Mouse (Mus musculus): ENCODE data around the gene A930004D18Rik.

A930004D18Rik gene

GRCm38 (mm10) chr2:18037491-18037890 is at the start of gene A930004D18Rik:
Gene A930004D18Rik (minus strand): TSS chr2:18037737.
- no peak for DNase-seq (ENCODE audit: low spot score)

GRCm38 (mm10) chr2:18080182-18080860 is 42.8 kb upstream of the A930004D18Rik start:
- DNase-seq (ENCODE audit: low spot score): no peak

- no peak for DNase-seq (ENCODE audit: low spot score)
Observed at GRCm38 (mm10) chr2:18071947-18072346, 34.4 kb upstream of the A930004D18Rik start.

GRCm38 (mm10) chr2:18068071-18068796 is 30.7 kb upstream of the A930004D18Rik start:
- DNase-seq (ENCODE audit: low spot score): no peak

- no peak for DNase-seq (ENCODE audit: low spot score)
Observed at GRCm38 (mm10) chr2:18066436-18066835, 28.9 kb upstream of the A930004D18Rik start.

- no peak for DNase-seq (ENCODE audit: low spot score)
Observed at GRCm38 (mm10) chr2:18065708-18066030, 28.1 kb upstream of the A930004D18Rik start.

GRCm38 (mm10) chr2:18064941-18065707 is 27.6 kb upstream of the A930004D18Rik start:
- DNase-seq (ENCODE audit: low spot score): peak; percentile 79

- DNase-seq (ENCODE audit: low spot score): peak; percentile 90
Observed at GRCm38 (mm10) chr2:18064356-18064858, 26.9 kb upstream of the A930004D18Rik start.

- peak; percentile 53 for DNase-seq (ENCODE audit: low spot score)
Observed at GRCm38 (mm10) chr2:18063763-18064251, 26.3 kb upstream of the A930004D18Rik start.

- DNase-seq (ENCODE audit: low spot score): no peak
Observed at GRCm38 (mm10) chr2:18060396-18060795, 22.9 kb upstream of the A930004D18Rik start.

- DNase-seq (ENCODE audit: low spot score): no peak
Observed at GRCm38 (mm10) chr2:18059891-18060290, 22.4 kb upstream of the A930004D18Rik start.

- DNase-seq (ENCODE audit: low spot score): no peak
Observed at GRCm38 (mm10) chr2:18059063-18059462, 21.5 kb upstream of the A930004D18Rik start.

GRCm38 (mm10) chr2:18058146-18058708 is 20.7 kb upstream of the A930004D18Rik start:
- DNase-seq (ENCODE audit: low spot score): no peak

GRCm38 (mm10) chr2:18057336-18058145 is 20.0 kb upstream of the A930004D18Rik start:
- peak; percentile 70 for DNase-seq (ENCODE audit: low spot score)

- peak; percentile 95 for DNase-seq (ENCODE audit: low spot score)
Observed at GRCm38 (mm10) chr2:18056786-18057255, 19.3 kb upstream of the A930004D18Rik start.

GRCm38 (mm10) chr2:18055929-18056785 is 18.6 kb upstream of the A930004D18Rik start:
- DNase-seq (ENCODE audit: low spot score): peak; percentile 97

- no peak for DNase-seq (ENCODE audit: low spot score)
Observed at GRCm38 (mm10) chr2:18055016-18055928, 17.7 kb upstream of the A930004D18Rik start, which contains the start of gene Mllt10. Gene Mllt10 (plus strand): TSS chr2:18055237.

GRCm38 (mm10) chr2:18053951-18054530 is 16.5 kb upstream of the A930004D18Rik start:
- peak; percentile 53 for DNase-seq (ENCODE audit: low spot score)

All from urinary bladder, postnatal 14 days (tissue).